Mouse (Mus musculus): ENCODE results near the gene Nrd1. TPM values are rescaled to one million over a fixed set of nuclear protein-coding genes. Genes with fewer than 3 reads are reported as not detected.

Gene Nrd1
- polyA plus RNA-seq, 1 experiment from 2014 or later = 37.3 TPM

- ATAC-seq (ENCODE audit: low read depth) (no peak), DNase-seq (no peak)
- H3K36me3 ChIP-seq = peaks cover 90% of the 10 kb centered on the region
- no peaks in the 10 kb centered on the region for H3K4me1 ChIP-seq (replicated peaks)
- no peaks in the 10 kb centered on the region for H3K27me3 ChIP-seq
- 82% methylated on average over 4 of the region's 4 CpGs for WGBS (ENCODE audit: insufficient replicate concordance)
- H3K4me2 ChIP-seq = no peak overlapping the region
- no peak overlapping the region for H3K9ac ChIP-seq
- no peaks in the 10 kb centered on the region for H3K9me3 ChIP-seq (replicated peaks)
- H3K4me3 ChIP-seq (replicated peaks) = no peak overlapping the region
- no peak overlapping the region for H3K27ac ChIP-seq
Measured at GRCm38 (mm10) chr4:109059255-109059821, 58.9 kb downstream of the Nrd1 start.

DNA sequence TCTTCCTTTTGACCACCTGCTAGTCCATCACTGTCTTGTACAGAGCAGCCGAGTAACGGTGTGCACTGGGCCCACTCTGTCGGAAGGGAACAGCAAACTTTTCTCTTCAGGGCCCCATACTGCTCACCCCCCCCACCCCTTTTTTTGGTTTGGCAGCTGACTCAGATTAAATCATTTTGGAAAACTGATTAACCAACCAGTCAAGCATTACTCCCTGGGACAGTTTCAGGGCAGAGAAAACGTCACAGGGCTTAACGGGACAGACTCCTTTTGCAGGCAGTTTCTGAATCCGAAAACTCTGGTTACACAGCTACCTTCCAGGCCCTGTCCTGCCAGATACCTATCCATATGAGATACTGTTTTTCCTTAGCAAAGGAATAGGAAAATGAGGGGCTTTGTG, 64.5 kb downstream of the Nrd1 start:
- Histone ChIP-seq H3K9ac (no peak overlapping the region), H3K27me3 (no peaks in the 10 kb centered on the region), H3K9me3 (replicated peaks) (no peaks in the 10 kb centered on the region), H3K27ac (no peak overlapping the region), H3K4me2 (no peak overlapping the region), H3K36me3 (peaks cover 76% of the 10 kb centered on the region), H3K4me1 (replicated peaks) (no peaks in the 10 kb centered on the region), H3K4me3 (replicated peaks) (no peak overlapping the region)
- ATAC-seq (ENCODE audit: low read depth) (no peak), DNase-seq (no peak)
- 85% methylated on average over 6 of the region's 6 CpGs for WGBS (ENCODE audit: insufficient replicate concordance)

DNA sequence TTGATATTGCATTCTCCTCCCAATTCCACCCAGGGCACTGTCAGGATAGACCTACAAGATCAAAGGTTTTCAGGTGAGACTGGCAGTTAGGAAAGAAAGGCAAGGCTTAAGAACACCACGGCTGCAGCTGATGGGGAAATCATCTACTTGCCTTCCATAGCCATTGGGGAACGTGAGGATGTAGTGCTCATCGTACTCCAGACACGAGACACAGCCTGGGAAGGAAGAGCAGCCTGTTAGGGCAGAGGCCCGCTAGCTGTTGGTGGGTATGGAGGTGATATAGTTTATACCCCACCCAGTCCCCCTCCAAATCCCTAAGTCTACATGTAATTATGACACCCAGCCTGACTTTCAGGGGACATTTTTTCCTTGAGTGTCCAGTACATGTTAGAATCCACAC, 65.3 kb downstream of the Nrd1 start:
- Histone ChIP-seq H3K36me3 (peaks cover 75% of the 10 kb centered on the region), H3K4me2 (no peak overlapping the region), H3K4me1 (replicated peaks) (no peaks in the 10 kb centered on the region), H3K27me3 (no peaks in the 10 kb centered on the region), H3K27ac (no peak overlapping the region), H3K9me3 (replicated peaks) (no peaks in the 10 kb centered on the region), H3K9ac (no peak overlapping the region), H3K4me3 (replicated peaks) (no peak overlapping the region)
- 82% methylated on average over 5 of the region's 5 CpGs for WGBS (ENCODE audit: insufficient replicate concordance)
- no peak for ATAC-seq (ENCODE audit: low read depth)
- no peak for DNase-seq

DNA sequence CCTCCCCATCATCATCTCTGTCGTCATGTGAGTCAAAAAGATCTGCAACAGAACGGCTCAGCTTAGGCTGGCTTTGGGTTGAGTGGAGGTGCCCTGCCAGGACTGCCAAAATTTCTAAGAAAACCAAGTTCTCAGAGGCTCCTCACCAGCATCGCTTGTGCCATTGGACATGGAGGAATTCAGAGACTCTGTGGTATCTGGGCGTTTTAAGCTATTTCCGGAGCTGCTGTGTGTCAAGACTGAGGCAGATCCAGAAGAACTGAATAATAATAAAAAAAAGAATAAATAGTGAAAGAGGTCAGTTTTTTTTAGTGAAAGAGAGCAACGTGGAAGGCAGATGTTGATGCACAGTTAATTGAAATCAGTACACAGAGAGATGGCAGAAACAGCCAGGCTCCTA, 72.4 kb downstream of the Nrd1 start:
- no peak for ATAC-seq (ENCODE audit: low read depth)
- H3K9ac ChIP-seq = no peak overlapping the region
- WGBS (ENCODE audit: insufficient replicate concordance) = 76% methylated on average over 6 of the region's 6 CpGs

GRCm38 (mm10) chr4:109073296-109073695, 72.8 kb downstream of the Nrd1 start:
- WGBS (ENCODE audit: insufficient replicate concordance) = 84% methylated on average over 3 of the region's 3 CpGs

More for the DNA sequence above, 72.4 kb downstream of the Nrd1 start:
- Histone ChIP-seq H3K27ac (no peak overlapping the region), H3K9me3 (replicated peaks) (no peaks in the 10 kb centered on the region), H3K4me1 (replicated peaks) (no peaks in the 10 kb centered on the region), H3K4me3 (replicated peaks) (no peak overlapping the region), H3K4me2 (no peak overlapping the region), H3K36me3 (peaks cover 29% of the 10 kb centered on the region), H3K27me3 (no peaks in the 10 kb centered on the region)
- no peak for DNase-seq

GRCm38 (mm10) chr4:109078941-109079340, 78.5 kb downstream of the Nrd1 start:
- no peaks in the 10 kb centered on the region for H3K27me3 ChIP-seq
- H3K4me1 ChIP-seq (replicated peaks) = no peaks in the 10 kb centered on the region
- H3K4me2 ChIP-seq = no peak overlapping the region
- peaks cover 42% of the 10 kb centered on the region for H3K36me3 ChIP-seq
- DNase-seq (no peak), ATAC-seq (ENCODE audit: low read depth) (no peak)
- H3K9ac ChIP-seq = no peak overlapping the region
- WGBS (ENCODE audit: insufficient replicate concordance) = 85% methylated on average over 7 of the region's 7 CpGs
- H3K27ac ChIP-seq = no peak overlapping the region
- H3K4me3 ChIP-seq (replicated peaks) = no peak overlapping the region
- no peaks in the 10 kb centered on the region for H3K9me3 ChIP-seq (replicated peaks)

More at GRCm38 (mm10) chr4:109073296-109073695, 72.8 kb downstream of the Nrd1 start:
- DNase-seq (no peak), ATAC-seq (ENCODE audit: low read depth) (no peak)
- Histone ChIP-seq H3K36me3 (peaks cover 32% of the 10 kb centered on the region), H3K4me1 (replicated peaks) (no peaks in the 10 kb centered on the region), H3K9me3 (replicated peaks) (no peaks in the 10 kb centered on the region), H3K27me3 (no peaks in the 10 kb centered on the region), H3K4me2 (no peak overlapping the region), H3K9ac (no peak overlapping the region), H3K4me3 (replicated peaks) (no peak overlapping the region), H3K27ac (no peak overlapping the region)

GRCm38 (mm10) chr4:109079676-109080075, 79.2 kb downstream of the Nrd1 start:
- no peak for DNase-seq
- Histone ChIP-seq H3K9ac (no peak overlapping the region), H3K27ac (no peak overlapping the region), H3K4me3 (replicated peaks) (no peak overlapping the region), H3K27me3 (no peaks in the 10 kb centered on the region), H3K4me2 (no peak overlapping the region), H3K9me3 (replicated peaks) (no peaks in the 10 kb centered on the region), H3K4me1 (replicated peaks) (no peaks in the 10 kb centered on the region), H3K36me3 (peaks cover 44% of the 10 kb centered on the region)
- 56% methylated on average over 3 of the region's 3 CpGs for WGBS (ENCODE audit: insufficient replicate concordance)
- ATAC-seq (ENCODE audit: low read depth) = no peak

DNA sequence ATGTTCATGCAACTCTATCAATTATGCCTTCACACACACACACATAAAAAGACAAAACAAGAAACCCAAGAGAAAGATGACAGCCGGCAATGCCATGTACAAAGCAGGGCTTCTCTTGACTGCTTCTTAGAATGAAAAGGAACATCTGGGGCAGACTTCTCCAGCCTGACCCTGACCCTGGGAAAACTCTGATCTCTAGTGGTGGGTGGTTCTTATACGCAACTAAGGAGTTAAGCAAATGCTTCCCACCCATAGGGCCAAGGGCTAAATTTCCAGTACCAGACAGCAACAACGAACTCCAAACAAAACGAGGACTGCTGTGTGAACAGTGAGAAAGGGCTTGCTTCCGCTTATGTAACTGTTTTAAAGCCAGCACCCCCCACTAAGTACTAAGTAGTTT, 79.7 kb downstream of the Nrd1 start:
- no peaks in the 10 kb centered on the region for H3K4me1 ChIP-seq (replicated peaks)
- no peak overlapping the region for H3K9ac ChIP-seq
- H3K4me3 ChIP-seq (replicated peaks) = no peak overlapping the region
- H3K27ac ChIP-seq = no peak overlapping the region
- DNase-seq (no peak), ATAC-seq (ENCODE audit: low read depth) (no peak)
- H3K9me3 ChIP-seq (replicated peaks) = no peaks in the 10 kb centered on the region
- WGBS (ENCODE audit: insufficient replicate concordance) = 78% methylated on average over 5 of the region's 5 CpGs
- peaks cover 44% of the 10 kb centered on the region for H3K36me3 ChIP-seq
- no peak overlapping the region for H3K4me2 ChIP-seq
- no peaks in the 10 kb centered on the region for H3K27me3 ChIP-seq

DNA sequence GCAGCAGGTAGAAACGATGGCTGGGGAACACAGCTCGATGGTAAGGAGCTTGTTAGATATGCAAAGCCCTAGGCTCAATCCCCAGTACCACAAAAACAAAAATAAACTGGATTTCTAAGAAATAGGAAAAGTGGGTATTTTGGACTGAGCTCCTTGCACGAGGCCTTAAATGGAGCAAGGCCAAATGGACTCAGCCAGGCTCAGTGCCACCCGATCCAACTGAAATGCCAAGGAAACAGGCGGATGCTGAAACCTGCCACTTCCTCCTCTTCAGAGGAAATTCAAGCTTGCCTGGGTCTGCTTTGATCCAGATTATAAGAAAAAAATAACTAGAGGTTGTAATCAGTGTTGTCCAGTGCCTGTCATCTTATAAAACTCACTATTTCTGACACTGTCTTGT, 88.7 kb downstream of the Nrd1 start:
- no peaks in the 10 kb centered on the region for H3K27me3 ChIP-seq
- DNase-seq (no peak), ATAC-seq (ENCODE audit: low read depth) (no peak)
- no peak overlapping the region for H3K9ac ChIP-seq
- H3K4me1 ChIP-seq (replicated peaks) = peaks cover 43% of the 10 kb centered on the region
- H3K36me3 ChIP-seq = peaks cover 2% of the 10 kb centered on the region
- WGBS (ENCODE audit: insufficient replicate concordance) = 83% methylated on average over 5 of the region's 5 CpGs
- no peak overlapping the region; the same call in 1 of the 2 replicates for H3K27ac ChIP-seq
- H3K9me3 ChIP-seq (replicated peaks) = no peaks in the 10 kb centered on the region
- no peak overlapping the region for H3K4me2 ChIP-seq
- no peak overlapping the region for H3K4me3 ChIP-seq (replicated peaks)

GRCm38 (mm10) chr4:109089999-109090398, 89.5 kb downstream of the Nrd1 start:
- 34% methylated on average over 6 of the region's 6 CpGs for WGBS (ENCODE audit: insufficient replicate concordance)
- Histone ChIP-seq H3K4me3 (replicated peaks) (no peak overlapping the region), H3K36me3 (peaks cover 5% of the 10 kb centered on the region), H3K27ac (peak overlapping the region; percentile 44), H3K9ac (no peak overlapping the region), H3K27me3 (no peaks in the 10 kb centered on the region), H3K9me3 (replicated peaks) (no peaks in the 10 kb centered on the region), H3K4me1 (replicated peaks) (peaks cover 49% of the 10 kb centered on the region), H3K4me2 (no peak overlapping the region)
- DNase-seq (peak; percentile 27), ATAC-seq (ENCODE audit: low read depth) (peak; percentile 74)

DNA sequence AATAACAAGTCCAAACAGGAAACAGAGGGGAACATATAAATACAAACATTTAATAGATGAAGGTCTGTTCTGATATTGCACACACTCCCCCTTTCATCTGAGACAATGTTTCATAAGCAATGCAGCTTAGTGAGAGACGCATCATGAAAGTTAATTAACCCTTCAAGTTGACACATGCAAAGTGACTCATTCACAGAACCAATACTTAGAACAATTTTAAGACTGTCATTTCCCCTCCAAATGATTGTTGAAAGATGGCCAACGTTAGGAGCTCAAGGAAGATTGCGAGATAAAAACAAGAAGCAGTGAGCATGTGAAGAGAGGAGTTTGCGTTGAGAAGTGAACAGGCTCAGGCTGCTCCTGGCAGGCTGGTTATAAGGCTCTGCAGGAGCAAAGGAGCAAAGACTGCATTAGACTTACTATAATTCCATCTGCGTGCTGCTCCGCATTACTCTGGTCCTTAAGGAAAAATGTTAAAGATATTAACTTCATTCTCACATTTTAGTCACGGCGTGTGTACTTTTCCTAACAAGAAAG, 90.9 kb downstream of the Nrd1 start:
- Histone ChIP-seq H3K36me3 (peaks cover 5% of the 10 kb centered on the region; the same call in 1 of the 2 replicates), H3K4me1 (replicated peaks) (peaks cover 56% of the 10 kb centered on the region), H3K27ac (no peak overlapping the region), H3K9me3 (replicated peaks) (no peaks in the 10 kb centered on the region), H3K4me2 (no peak overlapping the region), H3K4me3 (replicated peaks) (no peak overlapping the region), H3K27me3 (no peaks in the 10 kb centered on the region), H3K9ac (no peak overlapping the region)
- no peak for DNase-seq
- no peak for ATAC-seq (ENCODE audit: low read depth)
- WGBS (ENCODE audit: insufficient replicate concordance) = 82% methylated on average over 8 of the region's 8 CpGs

DNA sequence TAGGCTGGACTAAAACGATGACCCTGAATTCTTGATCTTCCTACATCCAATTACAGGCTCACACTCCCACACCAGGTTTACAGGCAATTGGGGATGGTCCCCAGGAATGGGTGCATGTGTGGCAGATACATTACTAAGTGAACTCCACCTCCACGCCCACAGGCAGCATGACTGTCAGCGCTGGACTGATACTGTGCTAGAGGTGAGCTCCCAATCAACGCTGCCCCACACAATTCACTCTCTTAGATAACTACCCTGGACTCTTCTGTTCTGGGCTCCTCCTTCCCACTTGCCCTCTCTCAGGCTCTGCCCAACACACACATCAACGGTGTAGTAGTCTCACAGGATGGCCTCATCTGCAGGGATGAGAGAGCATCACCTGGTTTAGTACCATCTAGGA, 91.9 kb downstream of the Nrd1 start:
- DNase-seq = peak; percentile 44
- no peak overlapping the region for H3K4me2 ChIP-seq
- no peak overlapping the region for H3K27ac ChIP-seq
- no peaks in the 10 kb centered on the region for H3K9me3 ChIP-seq (replicated peaks)
- no peak overlapping the region for H3K4me3 ChIP-seq (replicated peaks)
- peaks cover 12% of the 10 kb centered on the region; the same call in 1 of the 2 replicates for H3K36me3 ChIP-seq
- 45% methylated on average over 5 of the region's 5 CpGs for WGBS (ENCODE audit: insufficient replicate concordance)
- peak; percentile 89 for ATAC-seq (ENCODE audit: low read depth)
- H3K4me1 ChIP-seq (replicated peaks) = peaks cover 62% of the 10 kb centered on the region
- no peak overlapping the region for H3K9ac ChIP-seq
- H3K27me3 ChIP-seq = no peaks in the 10 kb centered on the region

Data from liver, embryonic 13.5 days (tissue).